Mouse (Mus musculus): ENCODE results near the gene Rsph10b. TPM values are rescaled to one million over a fixed set of nuclear protein-coding genes. Genes with fewer than 3 reads are reported as not detected.
A peak's percentile ranks its signal among the peaks of the same experiment; 100 is the strongest.

The Rsph10b gene
- polyA plus RNA-seq, 1 experiment from 2014 or later = 1.1 TPM

GRCm38 (mm10) chr5:143961176-143961575 lies 28.3 kb downstream of the Rsph10b start:
- Histone ChIP-seq H3K36me3 (ENCODE audit: control insufficient read depth, insufficient read depth, low read length) (no peaks in the 10 kb centered on the region), H3K4me2 (ENCODE audit: low read length) (no peak overlapping the region), H3K4me3 (ENCODE audit: control insufficient read depth in 1 of 2, insufficient read depth in 1 of 2, low read depth in 1 of 2, low read length in 2 of 2) (no peak overlapping the region), H3K27me3 (ENCODE audit: control insufficient read depth, insufficient read depth, low read length) (no peaks in the 10 kb centered on the region), H3K9ac (ENCODE audit: low read length) (no peak overlapping the region), H3K27ac (replicated peaks in 1 of 2; ENCODE audit: control insufficient read depth in 1 of 2, insufficient read depth in 1 of 2, low read depth in 2 of 2, low read length in 2 of 2) (no peak overlapping the region), H3K9me3 (ENCODE audit: control insufficient read depth, low read length) (0 out of 2 replicates have a peak, but pooled peaks cover 2% of the 10 kb centered on the region), H3K4me1 (ENCODE audit: control insufficient read depth in 2 of 2, insufficient read depth in 2 of 2, low read length in 2 of 2) (no peaks in the 10 kb centered on the region)
- 77% methylated on average over 8 of the region's 8 CpGs for WGBS
- no peak for ATAC-seq (ENCODE audit: insufficient number of reproducible peaks, insufficient read depth, low FRiP score, low read depth)

- H3K4me2 ChIP-seq (ENCODE audit: low read length) = no peak overlapping the region
- no peaks in the 10 kb centered on the region for H3K9me3 ChIP-seq (ENCODE audit: control insufficient read depth, low read length)
- no peak overlapping the region for H3K4me3 ChIP-seq (ENCODE audit: control insufficient read depth in 1 of 2, insufficient read depth in 1 of 2, low read depth in 1 of 2, low read length in 2 of 2)
- no peaks in the 10 kb centered on the region for H3K36me3 ChIP-seq (ENCODE audit: control insufficient read depth, insufficient read depth, low read length)
- no peak overlapping the region for H3K9ac ChIP-seq (ENCODE audit: low read length)
- no peak overlapping the region for H3K27ac ChIP-seq (replicated peaks in 1 of 2; ENCODE audit: control insufficient read depth in 1 of 2, insufficient read depth in 1 of 2, low read depth in 2 of 2, low read length in 2 of 2)
- no peaks in the 10 kb centered on the region for H3K4me1 ChIP-seq (ENCODE audit: control insufficient read depth in 2 of 2, insufficient read depth in 2 of 2, low read length in 2 of 2)
- no peak for ATAC-seq (ENCODE audit: insufficient number of reproducible peaks, insufficient read depth, low FRiP score, low read depth)
- no peaks in the 10 kb centered on the region for H3K27me3 ChIP-seq (ENCODE audit: control insufficient read depth, insufficient read depth, low read length)
- WGBS = 76% methylated on average over 12 of the region's 12 CpGs
Measured at GRCm38 (mm10) chr5:143965586-143966345, 32.9 kb downstream of the Rsph10b start.

GRCm38 (mm10) chr5:143966671-143967070 lies 33.8 kb downstream of the Rsph10b start:
- WGBS = 85% methylated on average over 12 of the region's 12 CpGs

GRCm38 (mm10) chr5:143972628-143973027 lies 39.8 kb downstream of the Rsph10b start:
- Histone ChIP-seq H3K4me1 (ENCODE audit: control insufficient read depth in 2 of 2, insufficient read depth in 2 of 2, low read length in 2 of 2) (peaks cover 0 to 2% of the 10 kb centered on the region in 2 experiments; a peak in 1 of 4 replicates), H3K9ac (ENCODE audit: low read length) (no peak overlapping the region), H3K27me3 (ENCODE audit: control insufficient read depth, insufficient read depth, low read length) (no peaks in the 10 kb centered on the region), H3K27ac (replicated peaks in 1 of 2; ENCODE audit: control insufficient read depth in 1 of 2, insufficient read depth in 1 of 2, low read depth in 2 of 2, low read length in 2 of 2) (no peak overlapping the region), H3K36me3 (ENCODE audit: control insufficient read depth, insufficient read depth, low read length) (no peaks in the 10 kb centered on the region), H3K4me3 (ENCODE audit: control insufficient read depth in 1 of 2, insufficient read depth in 1 of 2, low read depth in 1 of 2, low read length in 2 of 2) (no peak overlapping the region), H3K4me2 (ENCODE audit: low read length) (no peak overlapping the region), H3K9me3 (ENCODE audit: control insufficient read depth, low read length) (no peaks in the 10 kb centered on the region)
- ATAC-seq (ENCODE audit: insufficient number of reproducible peaks, insufficient read depth, low FRiP score, low read depth) = no peak
- WGBS = 23% methylated on average over 3 of the region's 3 CpGs

More at GRCm38 (mm10) chr5:143966671-143967070, 33.8 kb downstream of the Rsph10b start:
- Histone ChIP-seq H3K36me3 (ENCODE audit: control insufficient read depth, insufficient read depth, low read length) (no peaks in the 10 kb centered on the region), H3K9ac (ENCODE audit: low read length) (no peak overlapping the region), H3K27me3 (ENCODE audit: control insufficient read depth, insufficient read depth, low read length) (no peaks in the 10 kb centered on the region), H3K9me3 (ENCODE audit: control insufficient read depth, low read length) (no peaks in the 10 kb centered on the region), H3K4me3 (ENCODE audit: control insufficient read depth in 1 of 2, insufficient read depth in 1 of 2, low read depth in 1 of 2, low read length in 2 of 2) (no peak overlapping the region), H3K4me1 (ENCODE audit: control insufficient read depth in 2 of 2, insufficient read depth in 2 of 2, low read length in 2 of 2) (no peaks in the 10 kb centered on the region), H3K27ac (replicated peaks in 1 of 2; ENCODE audit: control insufficient read depth in 1 of 2, insufficient read depth in 1 of 2, low read depth in 2 of 2, low read length in 2 of 2) (no peak overlapping the region), H3K4me2 (ENCODE audit: low read length) (no peak overlapping the region)
- ATAC-seq (ENCODE audit: insufficient number of reproducible peaks, insufficient read depth, low FRiP score, low read depth) = no peak

- H3K4me1 ChIP-seq (ENCODE audit: control insufficient read depth in 2 of 2, insufficient read depth in 2 of 2, low read length in 2 of 2) = peaks cover 0 to 2% of the 10 kb centered on the region in 2 experiments; a peak in 1 of 4 replicates
Measured at GRCm38 (mm10) chr5:143974931-143975630, 42.2 kb downstream of the Rsph10b start.

GRCm38 (mm10) chr5:143975631-143975933 lies 42.7 kb downstream of the Rsph10b start:
- 48% methylated on average over 2 of the region's 2 CpGs for WGBS
- H3K4me1 ChIP-seq (ENCODE audit: control insufficient read depth in 2 of 2, insufficient read depth in 2 of 2, low read length in 2 of 2) = peaks cover 0 to 2% of the 10 kb centered on the region in 2 experiments; a peak in 1 of 4 replicates
- no peak overlapping the region for H3K4me2 ChIP-seq (ENCODE audit: low read length)
- H3K36me3 ChIP-seq (ENCODE audit: control insufficient read depth, insufficient read depth, low read length) = no peaks in the 10 kb centered on the region
- no peaks in the 10 kb centered on the region for H3K27me3 ChIP-seq (ENCODE audit: control insufficient read depth, insufficient read depth, low read length)
- no peaks in the 10 kb centered on the region for H3K9me3 ChIP-seq (ENCODE audit: control insufficient read depth, low read length)
- ATAC-seq (ENCODE audit: insufficient number of reproducible peaks, insufficient read depth, low FRiP score, low read depth) = no peak
- H3K27ac ChIP-seq (replicated peaks in 1 of 2; ENCODE audit: control insufficient read depth in 1 of 2, insufficient read depth in 1 of 2, low read depth in 2 of 2, low read length in 2 of 2) = no peak overlapping the region
- no peak overlapping the region for H3K4me3 ChIP-seq (ENCODE audit: control insufficient read depth in 1 of 2, insufficient read depth in 1 of 2, low read depth in 1 of 2, low read length in 2 of 2)
- no peak overlapping the region for H3K9ac ChIP-seq (ENCODE audit: low read length)

More at GRCm38 (mm10) chr5:143974931-143975630, 42.2 kb downstream of the Rsph10b start:
- peak; percentile 61; the same call in 1 of the 2 replicates for ATAC-seq (ENCODE audit: insufficient number of reproducible peaks, insufficient read depth, low FRiP score, low read depth)
- H3K36me3 ChIP-seq (ENCODE audit: control insufficient read depth, insufficient read depth, low read length) = no peaks in the 10 kb centered on the region
- no peak overlapping the region for H3K4me3 ChIP-seq (ENCODE audit: control insufficient read depth in 1 of 2, insufficient read depth in 1 of 2, low read depth in 1 of 2, low read length in 2 of 2)
- no peak overlapping the region for H3K9ac ChIP-seq (ENCODE audit: low read length)
- H3K9me3 ChIP-seq (ENCODE audit: control insufficient read depth, low read length) = no peaks in the 10 kb centered on the region
- no peaks in the 10 kb centered on the region for H3K27me3 ChIP-seq (ENCODE audit: control insufficient read depth, insufficient read depth, low read length)
- no peak overlapping the region for H3K27ac ChIP-seq (replicated peaks in 1 of 2; ENCODE audit: control insufficient read depth in 1 of 2, insufficient read depth in 1 of 2, low read depth in 2 of 2, low read length in 2 of 2)
- H3K4me2 ChIP-seq (ENCODE audit: low read length) = no peak overlapping the region
- 49% methylated on average over 4 of the region's 4 CpGs for WGBS

- no peak overlapping the region for H3K4me3 ChIP-seq (ENCODE audit: control insufficient read depth in 1 of 2, insufficient read depth in 1 of 2, low read depth in 1 of 2, low read length in 2 of 2)
- no peaks in the 10 kb centered on the region for H3K27me3 ChIP-seq (ENCODE audit: control insufficient read depth, insufficient read depth, low read length)
- H3K4me2 ChIP-seq (ENCODE audit: low read length) = no peak overlapping the region
- no peaks in the 10 kb centered on the region for H3K36me3 ChIP-seq (ENCODE audit: control insufficient read depth, insufficient read depth, low read length)
- 78% methylated on average over 11 of the region's 11 CpGs for WGBS
- no peak overlapping the region for H3K9ac ChIP-seq (ENCODE audit: low read length)
- no peaks in the 10 kb centered on the region for H3K9me3 ChIP-seq (ENCODE audit: control insufficient read depth, low read length)
- peaks cover 0 to 6% of the 10 kb centered on the region in 2 experiments; a peak in 3 of 4 replicates for H3K4me1 ChIP-seq (ENCODE audit: control insufficient read depth in 2 of 2, insufficient read depth in 2 of 2, low read length in 2 of 2)
- no peak for ATAC-seq (ENCODE audit: insufficient number of reproducible peaks, insufficient read depth, low FRiP score, low read depth)
- no peak overlapping the region for H3K27ac ChIP-seq (replicated peaks in 1 of 2; ENCODE audit: control insufficient read depth in 1 of 2, insufficient read depth in 1 of 2, low read depth in 2 of 2, low read length in 2 of 2)
Measured at GRCm38 (mm10) chr5:143976232-143976631, 43.4 kb downstream of the Rsph10b start.
